8 mouse cellular contexts compared by ENCODE assay signal in genomic region chr3:79071561-79071960, GRCm38 (mm10).
DNase-seq lines count a peak whose midpoint lies in the region; ATAC-seq and TF ChIP-seq lines count a peak whose summit lies in the region.

No protein-coding gene starts in this region.

- no peak for TF ChIP-seq CTCF in kidney, postnatal 0 days (IDR thresholded peaks at IDR 0.05; ENCODE audit: low read depth)

- no peak overlapping the region for H3K4me3 ChIP-seq in forebrain, embryonic 14.5 days (ENCODE audit: low read depth, low read length)
- H3K4me3 ChIP-seq in forebrain, embryonic 13.5 days = no peak overlapping the region
- no peak overlapping the region for H3K4me3 ChIP-seq in kidney, postnatal 0 days (replicated peaks; ENCODE audit: low read depth, low read length)

- no peak overlapping the region for H3K27ac ChIP-seq in forebrain, embryonic 14.5 days (ENCODE audit: low read depth, low read length)
- no peak overlapping the region for H3K27ac ChIP-seq in forebrain, embryonic 13.5 days
- H3K27ac ChIP-seq in kidney, postnatal 0 days = peak overlapping the region; percentile 58; the same call in 1 of the 2 replicates

- no peaks in the 10 kb centered on the region for H3K9me3 ChIP-seq in forebrain, embryonic 14.5 days (replicated peaks; ENCODE audit: control insufficient read depth, low read length)
- H3K9me3 ChIP-seq in forebrain, embryonic 13.5 days (replicated peaks) = no peaks in the 10 kb centered on the region
- H3K9me3 ChIP-seq in kidney, postnatal 0 days (replicated peaks; ENCODE audit: low read length) = no peaks in the 10 kb centered on the region

- peak; percentile 16 for DNase-seq in forebrain, embryonic 14.5 days (ENCODE audit: low spot score)
- peak; percentile 13 for DNase-seq in thymus, postnatal 25 days
- no peak for DNase-seq in thymus, postnatal 14 days
- DNase-seq in kidney, postnatal 0 days (ENCODE audit: low spot score) = peak; percentile 75
- peak; percentile 45 for DNase-seq in telencephalon, adult 2 months (ENCODE audit: low read depth, low spot score)
- no peak for DNase-seq in urinary bladder, postnatal 4 days (ENCODE audit: low spot score in 2 of 2)
- no peak for DNase-seq in spleen, postnatal 14 days (ENCODE audit: low spot score in 2 of 2)

- no peak for ATAC-seq in forebrain, embryonic 14.5 days
- no peak for ATAC-seq in forebrain, embryonic 13.5 days
- ATAC-seq in kidney, postnatal 0 days (replicated peaks; ENCODE audit: low FRiP score, low read depth) = no peak; the same call in 1 of the 2 replicates

- 78% methylated on average over 5 of the region's 7 CpGs for WGBS in forebrain, embryonic 14.5 days
- 67% methylated on average over 5 of the region's 7 CpGs for WGBS in forebrain, embryonic 13.5 days
- WGBS in kidney, postnatal 0 days = 16% methylated on average over 5 of the region's 7 CpGs

- H3K4me1 ChIP-seq in forebrain, embryonic 14.5 days (ENCODE audit: control insufficient read depth, insufficient read depth, low read length) = no peaks in the 10 kb centered on the region
- no peaks in the 10 kb centered on the region for H3K4me1 ChIP-seq in forebrain, embryonic 13.5 days
- 0 out of 2 replicates have a peak, but pooled peaks cover 5% of the 10 kb centered on the region for H3K4me1 ChIP-seq in kidney, postnatal 0 days (replicated peaks; ENCODE audit: insufficient read depth, low read length)

- peaks cover 47% of the 10 kb centered on the region for H3K36me3 ChIP-seq in forebrain, embryonic 14.5 days (ENCODE audit: control insufficient read depth, insufficient read depth, low read length)
- peaks cover 38% of the 10 kb centered on the region for H3K36me3 ChIP-seq in forebrain, embryonic 13.5 days (ENCODE audit: poor library complexity, severe bottlenecking)
- H3K36me3 ChIP-seq in kidney, postnatal 0 days (ENCODE audit: insufficient read depth, low read length) = peaks cover 26% of the 10 kb centered on the region; the same call in 1 of the 2 replicates

- no peak overlapping the region for H3K9ac ChIP-seq in forebrain, embryonic 14.5 days (ENCODE audit: low read length)
- no peak overlapping the region for H3K9ac ChIP-seq in forebrain, embryonic 13.5 days
- H3K9ac ChIP-seq in kidney, postnatal 0 days (ENCODE audit: low read depth, low read length) = 0 out of 2 replicates have a peak overlapping the region, but pooled peaks have one; percentile 3

- no peaks in the 10 kb centered on the region for H3K27me3 ChIP-seq in forebrain, embryonic 14.5 days (replicated peaks; ENCODE audit: control insufficient read depth, insufficient read depth, low read length)
- no peaks in the 10 kb centered on the region for H3K27me3 ChIP-seq in forebrain, embryonic 13.5 days
- no peaks in the 10 kb centered on the region for H3K27me3 ChIP-seq in kidney, postnatal 0 days (ENCODE audit: insufficient read depth, low read length)

- no peak overlapping the region for H3K4me2 ChIP-seq in forebrain, embryonic 14.5 days (ENCODE audit: low read length)
- no peak overlapping the region for H3K4me2 ChIP-seq in forebrain, embryonic 13.5 days
- peak overlapping the region; percentile 30; the same call in 1 of the 2 replicates for H3K4me2 ChIP-seq in kidney, postnatal 0 days (ENCODE audit: low read length)

Comparison
In these comparisons a context has a peak if more than half of its experiments do, and no peak if none do; other contexts are left out.
1. DNase-seq: peak in forebrain, embryonic 14.5 days (single experiment), thymus, postnatal 25 days (single experiment), kidney, postnatal 0 days (single experiment) and telencephalon, adult 2 months (single experiment); none in thymus, postnatal 14 days (single experiment), urinary bladder, postnatal 4 days (0 of 2) and spleen, postnatal 14 days (0 of 2).